Mouse (Mus musculus) cerebellum, adult 18-20 months (tissue): ENCODE data around the gene Duox2.

Experiments
- DNase-seq, 2 experiments: peaks; one replicate each; pipeline ENCODE4 v3.0.0; 2021

Duox2 gene

GRCm38 (mm10) chr2:122235425-122235824 is 62.8 kb downstream of the Duox2 start:
- DNase-seq = no peak

- DNase-seq = peak; percentile 73 to 80
Observed at GRCm38 (mm10) chr2:122234611-122235288, 63.5 kb downstream of the Duox2 start, which contains the start of gene Sord. TSS of gene Sord (plus strand) at chr2:122234749.

- peak; percentile 48 to 51 for DNase-seq
Observed at GRCm38 (mm10) chr2:122233759-122234557, 64.3 kb downstream of the Duox2 start.

GRCm38 (mm10) chr2:122233341-122233740 is 64.9 kb downstream of the Duox2 start:
- no peak for DNase-seq

- no peak for DNase-seq
Observed at GRCm38 (mm10) chr2:122231616-122232015, 66.6 kb downstream of the Duox2 start.

- DNase-seq = no peak
Observed at GRCm38 (mm10) chr2:122230395-122230794, 67.9 kb downstream of the Duox2 start.
